Mouse (Mus musculus): Measurements from ENCODE around the gene Ccdc42. TPM values are rescaled to one million over a fixed set of nuclear protein-coding genes. Genes with fewer than 3 reads are reported as not detected.

Gene Ccdc42
- total RNA-seq, 2 experiments from 2014 or later: 0.60 to 1.8 TPM

GRCm38 (mm10) chr11:68644781-68645180 lies 58.0 kb downstream of the Ccdc42 start:
- DNase-seq (ENCODE audit: low spot score in 2 of 2): no peak

Other genes with a start within 250 kb of the Ccdc42 start
- gene Ntn1, start 186.2 kb upstream of the Ccdc42 start, total RNA-seq (2021): 1 to 10 TPM; 6.2 to 7.6 TPM
- gene Pik3r5, start 154.9 kb upstream of the Ccdc42 start, total RNA-seq (2021): 1 to 10 TPM; 2.7 to 2.8 TPM
- gene Pik3r6, start 84.0 kb upstream of the Ccdc42 start, total RNA-seq (2021): 1 to 10 TPM; 3.5 to 4.0 TPM
- gene Mfsd6l, start 30.8 kb upstream of the Ccdc42 start, total RNA-seq (2021): not detected
- gene Myh10, start 104.5 kb downstream of the Ccdc42 start, total RNA-seq (2021): 100 to 1,000 TPM; 200 to 219 TPM

Data from left cerebral cortex, adult 18-20 months (tissue).